Mouse (Mus musculus) urinary bladder, postnatal 0 days (tissue): ENCODE measurements around the gene Naxe. TPM values are rescaled to one million over a fixed set of nuclear protein-coding genes. Genes with fewer than 3 reads are reported as not detected.

Experiments used
- polyA plus RNA-seq: library from polyadenylated mRNA; unstranded; fragments of >200 nt; fragmentation: Nextera tagmentation; extraction: Ambion mirVana; gene quantifications from 2 replicates; pipeline ENCODE4 v1.2.1, GENCODE M21; 2015

Gene Naxe
- polyA plus RNA-seq: 110 and 112 TPM in 2 replicates

DNA sequence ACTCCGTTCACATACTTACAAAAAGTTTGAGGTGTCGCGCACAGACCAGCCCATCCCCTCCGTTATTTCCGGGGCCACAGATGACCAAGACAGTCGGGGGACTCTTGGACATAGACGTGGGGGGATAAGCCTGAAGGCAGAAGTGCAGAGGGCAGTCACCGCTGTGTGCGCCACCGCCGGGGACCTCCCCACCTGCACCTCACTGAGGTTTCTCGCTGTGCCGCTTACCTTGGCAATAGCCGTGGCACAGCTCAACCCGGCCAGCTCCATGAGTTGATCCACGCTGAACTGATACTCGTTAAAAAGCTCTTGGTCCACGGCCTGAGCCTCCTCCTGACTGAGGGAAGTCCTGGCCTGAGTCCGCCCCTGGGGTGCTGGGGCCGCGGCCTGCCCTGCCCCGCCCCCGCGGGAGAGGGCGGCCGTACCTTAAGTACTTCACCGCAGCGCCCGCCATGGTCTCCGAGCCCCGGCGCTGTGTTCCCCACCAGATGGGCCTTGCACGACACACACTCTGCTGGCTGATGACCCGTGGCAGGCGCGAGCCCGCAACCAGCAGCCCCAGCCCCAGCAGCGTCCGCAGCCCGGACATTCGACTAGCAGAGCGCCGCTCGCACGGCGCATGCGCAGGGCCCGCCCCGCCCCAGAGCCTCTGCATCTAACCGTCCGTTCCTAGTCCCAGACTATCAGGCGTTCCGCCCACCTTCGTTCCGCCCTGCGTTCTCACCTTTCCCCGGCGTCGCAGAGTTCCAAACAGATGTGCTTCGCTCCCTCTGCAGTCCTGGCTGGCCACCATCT is at the start of gene Naxe:
Gene Naxe, minus strand, starts transcription at position 594 of the 795 bp plus-strand sequence.

DNA sequence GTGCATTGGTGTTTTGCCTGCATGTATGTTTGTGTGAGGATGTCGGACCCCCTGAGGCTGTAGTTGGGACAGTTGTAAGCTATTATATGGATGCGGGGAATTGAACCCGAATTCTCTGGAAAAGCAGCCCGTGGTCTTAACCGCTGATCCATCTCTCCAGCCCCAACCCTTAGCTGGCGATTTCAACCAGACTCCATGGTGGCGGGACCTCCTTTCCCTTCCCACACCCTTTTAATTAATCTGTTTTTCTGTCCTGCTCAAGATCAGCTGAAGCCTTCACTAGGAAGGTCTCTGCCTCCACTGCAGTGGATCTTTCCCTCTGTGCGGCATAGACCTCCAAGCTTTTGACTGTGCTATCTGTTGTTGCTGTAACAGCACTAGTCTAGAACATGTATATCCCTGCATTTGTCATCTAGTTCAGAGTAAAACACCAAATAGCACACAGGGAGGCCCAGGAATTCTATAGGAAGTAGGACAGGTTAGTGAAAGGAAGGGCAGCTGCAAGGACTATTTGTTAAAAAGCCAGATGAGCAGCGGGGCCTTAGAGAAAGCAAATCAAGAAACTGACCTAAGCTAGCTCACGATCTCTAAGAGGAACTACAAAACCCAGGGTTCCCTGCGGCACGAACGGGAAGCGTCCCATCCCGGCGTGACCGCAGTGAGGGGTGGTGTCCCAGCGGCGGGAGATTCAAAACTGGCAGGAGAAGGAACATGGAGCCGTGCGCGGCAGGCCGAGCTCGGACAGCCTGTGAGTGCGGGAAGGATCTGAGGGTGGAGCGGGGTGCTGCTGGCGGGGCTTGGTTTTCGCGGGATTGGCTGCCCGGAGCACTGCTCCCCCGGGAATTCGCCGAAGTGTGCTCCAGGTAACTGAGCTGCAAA is 23.3 kb upstream of the Naxe start, which contains the start of gene Iqgap3:
Gene Iqgap3, plus strand, starts transcription at position 627 of the 879 bp plus-strand sequence.

DNA sequence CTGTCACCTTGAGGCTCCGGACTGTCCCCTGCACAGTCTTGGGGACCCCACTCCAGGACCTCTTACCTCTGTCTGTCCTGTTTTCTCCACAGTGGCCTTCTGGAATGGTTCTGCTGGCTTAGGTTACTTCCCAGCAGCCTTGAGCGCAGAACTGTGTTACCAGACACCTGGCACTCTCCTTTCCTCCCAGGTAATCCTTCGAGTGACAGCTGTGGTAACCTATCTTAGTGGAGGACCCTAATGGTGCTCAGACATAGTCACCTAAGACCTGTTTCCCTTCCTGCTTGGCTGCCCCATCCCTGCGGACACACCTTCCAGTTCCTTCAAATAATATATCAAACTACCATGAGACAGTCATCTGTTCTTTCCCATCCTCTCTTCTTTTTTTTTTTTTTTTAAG is 19.9 kb upstream of the Naxe start, which contains the start of gene Ttc24:
Gene Ttc24, minus strand, starts transcription at position 101 of the 400 bp plus-strand sequence.

DNA sequence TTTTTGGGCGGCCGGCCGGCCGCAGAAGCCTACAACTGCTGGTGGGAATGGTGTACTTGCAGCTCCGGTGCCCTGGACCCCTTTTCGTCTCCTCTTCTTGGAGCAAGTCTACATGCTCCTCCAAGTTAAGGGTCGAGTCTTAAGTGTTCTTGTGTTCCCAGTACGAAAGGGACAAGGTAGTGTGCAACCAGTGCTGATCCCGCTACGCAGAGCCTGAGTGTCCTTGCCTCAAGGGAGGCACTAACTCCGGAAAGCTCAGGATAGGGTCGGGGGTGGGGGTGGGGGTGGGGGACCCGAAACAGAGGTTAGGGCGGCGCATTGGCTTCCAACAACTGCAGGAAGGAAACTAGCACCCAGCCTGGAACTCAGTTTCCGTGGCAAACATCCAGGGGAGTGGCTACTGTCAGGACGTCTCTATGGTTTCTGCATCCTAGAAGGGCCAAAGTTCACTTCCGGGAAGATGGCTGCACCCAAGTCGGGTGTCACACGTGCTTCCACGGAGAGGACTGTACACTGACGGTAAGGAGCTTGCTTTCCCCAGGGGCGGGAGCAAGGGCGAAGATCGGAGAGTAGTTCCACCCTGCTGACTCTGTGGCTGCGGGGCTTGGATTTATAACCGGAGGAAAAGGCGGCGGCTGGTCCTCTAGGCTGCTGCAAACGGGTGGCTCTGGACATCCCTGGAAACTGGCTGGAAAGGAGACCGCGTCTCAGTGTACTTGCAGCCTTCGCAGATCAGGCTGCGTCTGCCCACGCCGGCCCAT is 15.5 kb downstream of the Naxe start, which contains the start of gene Gpatch4:
Gene Gpatch4, plus strand, starts transcription at position 448 of the 761 bp plus-strand sequence.

DNA sequence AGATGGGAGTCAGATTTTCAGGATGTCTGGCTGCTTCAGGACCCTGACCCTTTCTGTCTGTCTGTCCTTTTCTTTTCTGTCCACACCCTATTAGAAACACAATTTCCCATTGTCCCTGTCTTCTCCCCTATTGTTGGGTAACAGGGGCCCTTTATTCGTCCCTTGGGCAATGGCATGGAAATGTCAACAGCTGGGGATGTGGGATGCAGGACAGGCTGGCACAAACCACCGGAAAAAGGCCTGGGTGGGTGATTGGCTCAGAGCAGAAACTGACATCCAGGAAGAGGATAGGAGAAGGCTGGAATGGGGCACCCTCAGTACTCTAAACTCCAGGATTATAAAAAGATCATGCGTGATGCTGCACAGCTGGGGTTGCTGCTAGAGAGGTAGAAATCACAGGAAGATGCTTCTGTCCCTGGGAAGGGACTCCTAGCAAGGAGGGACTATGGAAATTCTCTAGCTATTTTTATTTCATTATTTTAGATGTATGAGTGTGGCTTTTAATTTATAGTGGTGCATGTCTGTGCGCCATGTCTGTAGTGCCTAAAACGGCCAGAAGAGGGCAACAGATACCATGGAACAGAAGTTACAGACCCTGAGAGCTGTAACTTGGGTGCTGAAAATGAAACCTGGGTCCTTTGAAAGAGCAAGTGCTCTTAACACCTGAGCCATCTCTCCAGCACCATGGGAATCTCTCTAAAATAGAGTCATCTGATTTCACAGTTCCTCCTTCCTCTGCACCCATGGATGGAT is 30.7 kb downstream of the Naxe start, which contains the start of gene Hapln2:
Gene Hapln2, minus strand, starts transcription at position 150 of the 753 bp plus-strand sequence.

Other genes starting within 250 kb of the Naxe start
- 10.0 and 10.4 TPM in 2 replicates for gene Pear1, start 234.2 kb downstream of the Naxe start, polyA plus RNA-seq
- gene Sh2d2a, start 211.7 kb downstream of the Naxe start, polyA plus RNA-seq: 0.15 TPM in 1 of 2 replicates, not detected in the other
- 8.1 and 8.3 TPM in 2 replicates for gene Prcc, start 172.9 kb downstream of the Naxe start, polyA plus RNA-seq
- gene Hdgf, start 152.2 kb downstream of the Naxe start, polyA plus RNA-seq: 140 and 155 TPM in 2 replicates
- 54.5 and 61.2 TPM in 2 replicates for gene Mrpl24, start 139.0 kb downstream of the Naxe start, polyA plus RNA-seq
- 21.2 and 24.4 TPM in 2 replicates for gene Isg20l2, start 128.2 kb downstream of the Naxe start, polyA plus RNA-seq
- 9.8 and 9.9 TPM in 2 replicates for gene Rrnad1, start 127.8 kb downstream of the Naxe start, polyA plus RNA-seq
- gene Crabp2, start 109.8 kb downstream of the Naxe start, polyA plus RNA-seq: 1.9 and 4.4 TPM in 2 replicates
- 6.8 and 7.1 TPM in 2 replicates for gene Nes, start 87.4 kb downstream of the Naxe start, polyA plus RNA-seq
- 0.04 TPM in 1 of 2 replicates, not detected in the other for gene Bcan, start 58.3 kb downstream of the Naxe start, polyA plus RNA-seq
- not detected in 2 replicates for gene Hapln2, start 30.9 kb downstream of the Naxe start, polyA plus RNA-seq
- 15.3 and 17.0 TPM in 2 replicates for gene Gpatch4, start 15.4 kb downstream of the Naxe start, polyA plus RNA-seq
- not detected in 2 replicates for gene Ttc24, start 19.8 kb upstream of the Naxe start, polyA plus RNA-seq
- 3.7 and 4.6 TPM in 2 replicates for gene Iqgap3, start 23.5 kb upstream of the Naxe start, polyA plus RNA-seq
- gene Mef2d, start 83.9 kb upstream of the Naxe start, polyA plus RNA-seq: 15.1 and 16.4 TPM in 2 replicates
- gene Rhbg, start 196.2 kb upstream of the Naxe start, polyA plus RNA-seq: 1.3 and 2.0 TPM in 2 replicates
- 0.20 and 0.99 TPM in 2 replicates for gene Gm38392, start 228.7 kb upstream of the Naxe start, polyA plus RNA-seq
- gene Tsacc, start 238.5 kb upstream of the Naxe start, polyA plus RNA-seq: 9.2 and 10.0 TPM in 2 replicates
- gene Cct3, start 238.6 kb upstream of the Naxe start, polyA plus RNA-seq: 308 and 322 TPM in 2 replicates